Mouse (Mus musculus): ENCODE results near the gene Vmn2r87.
"Not testable (repeated sequence)": the region's sequence is repeated elsewhere in the genome, so short reads cannot be mapped to it uniquely, and the experiment has no call there.

Vmn2r87 gene

GRCm38 (mm10) chr10:130497296-130497695, at the start of gene Vmn2r87:
Gene Vmn2r87 (minus strand): TSS chr10:130497396.
- no peak for DNase-seq (ENCODE audit: low read depth)

- not testable (repeated sequence) for DNase-seq (ENCODE audit: low read depth)
Observed at GRCm38 (mm10) chr10:130544331-130544730, 47.1 kb upstream of the Vmn2r87 start.

GRCm38 (mm10) chr10:130541931-130542691, 44.9 kb upstream of the Vmn2r87 start:
- peak; percentile 82 for DNase-seq (ENCODE audit: low read depth)

- DNase-seq (ENCODE audit: low read depth), result peak; percentile 54
Observed at GRCm38 (mm10) chr10:130536101-130536500, 38.9 kb upstream of the Vmn2r87 start.

GRCm38 (mm10) chr10:130527926-130528325, 30.7 kb upstream of the Vmn2r87 start:
- DNase-seq (ENCODE audit: low read depth), result no peak

- DNase-seq (ENCODE audit: low read depth), result no peak
Observed at GRCm38 (mm10) chr10:130470311-130470760, 26.9 kb downstream of the Vmn2r87 start.

GRCm38 (mm10) chr10:130455950-130456349, 41.2 kb downstream of the Vmn2r87 start, which contains the start of gene Vmn2r86:
Gene Vmn2r86 (minus strand): TSS chr10:130456050.
- not testable (repeated sequence) for DNase-seq (ENCODE audit: low read depth)

GRCm38 (mm10) chr10:130444776-130445175, 52.4 kb downstream of the Vmn2r87 start:
- DNase-seq (ENCODE audit: low read depth), result no peak

GRCm38 (mm10) chr10:130434185-130434898, 62.9 kb downstream of the Vmn2r87 start:
- peak; percentile 57 for DNase-seq (ENCODE audit: low read depth)

- DNase-seq (ENCODE audit: low read depth), result not testable (repeated sequence)
Observed at GRCm38 (mm10) chr10:130429603-130430002, 67.6 kb downstream of the Vmn2r87 start, which contains the start of gene Vmn2r85. Gene Vmn2r85 (minus strand): TSS chr10:130429703.

GRCm38 (mm10) chr10:130422368-130422767, 74.8 kb downstream of the Vmn2r87 start:
- DNase-seq (ENCODE audit: low read depth), result not testable (repeated sequence)

All from NIH3T3 (cell line).